Mouse (Mus musculus) spleen, adult 2 months (tissue): ENCODE measurements around the gene Trp53rka.

ENCODE experiments used
- CTCF ChIP-seq: fragments of 200-500 bp; IDR thresholded peaks from 2 replicates; pipeline ENCODE4 v1.5.1; 2011; ENCODE audit warnings: mild to moderate bottlenecking, inconsistent platforms; ENCODE audit not compliant: insufficient read depth, insufficient read length, insufficient replicate concordance; ENCODE audit errors: extremely low read depth
- POLR2A ChIP-seq: fragments of 200-500 bp; IDR thresholded peaks from 2 replicates; pipeline ENCODE4 v1.6.1; 2011; ENCODE audit warnings: low read depth, low read length, inconsistent platforms

DNA sequence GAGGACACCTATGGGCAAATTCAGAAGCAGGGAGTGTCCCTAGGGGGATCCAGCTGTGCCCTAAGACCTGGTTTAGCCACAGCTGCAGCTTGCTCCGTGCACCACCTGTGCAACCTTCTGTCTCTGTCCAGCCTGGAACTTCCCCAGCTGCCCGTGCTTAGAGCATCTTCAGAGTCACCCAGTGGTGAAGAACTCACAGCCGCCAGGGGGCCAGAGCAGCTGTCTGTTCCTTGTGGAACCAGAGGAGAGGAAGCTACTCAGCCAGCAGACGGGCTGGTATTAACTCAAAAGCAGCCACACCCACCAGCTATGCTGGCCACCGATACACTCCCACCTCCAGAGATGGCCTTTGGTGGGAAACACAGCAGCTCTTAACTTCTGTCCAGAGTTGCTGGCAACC, 23.0 kb downstream of the Trp53rka start:
- TF ChIP-seq CTCF, result peak; percentile 22; the same call in 1 of the 2 replicates
- no peak for TF ChIP-seq POLR2A
